Mouse (Mus musculus) midbrain, embryonic 14.5 days (tissue): Measurements from ENCODE around the gene Gm8994. TPM values are rescaled to one million over a fixed set of nuclear protein-coding genes. Genes with fewer than 3 reads are reported as not detected.
A peak's percentile ranks its signal among the peaks of the same experiment; 100 is the strongest.
"Not testable (repeated sequence)": the region's sequence is repeated elsewhere in the genome, so short reads cannot be mapped to it uniquely, and the experiment has no call there.

Experiments used
- ATAC-seq: fragments of 200-750 bp; cut with Nextera tagmentation; 2 replicates; pipeline ENCODE4 v1.8.0; 2017; ENCODE audit warnings: moderate number of reproducible peaks, moderate library complexity; ENCODE audit not compliant: low FRiP score, low TSS enrichment
- DNase-seq: peaks from one replicate; pipeline ENCODE4 v3.0.0-alpha.2; 2015
- H3K27ac ChIP-seq: fragments of 300-500 bp; sonication (generic); replicated peaks from 2 replicates; pipeline ENCODE4 v1.5.1; 2014; ENCODE audit warnings: mild to moderate bottlenecking, low read depth, low read length, moderate library complexity
- H3K27me3 ChIP-seq: fragments of 300-500 bp; sonication (generic); 2 replicates; pipeline ENCODE4 v1.6.1; 2014; ENCODE audit warnings: low read length, control low read depth, mixed read lengths; ENCODE audit not compliant: control insufficient read depth, insufficient read depth
- H3K36me3 ChIP-seq: fragments of 300-500 bp; sonication (generic); 2 replicates; pipeline ENCODE4 v1.6.1; 2014; ENCODE audit warnings: low read length, control low read depth; ENCODE audit not compliant: control insufficient read depth, insufficient read depth
- H3K4me1 ChIP-seq: fragments of 300-500 bp; sonication (generic); 2 replicates; pipeline ENCODE4 v1.6.1; 2014; ENCODE audit warnings: mild to moderate bottlenecking, antibody characterized with exemption, low read length, control low read depth; ENCODE audit not compliant: control insufficient read depth, insufficient read depth
- H3K4me2 ChIP-seq: fragments of 300-500 bp; sonication (generic); 2 replicates; pipeline ENCODE4 v1.6.1; 2014; ENCODE audit warnings: mild to moderate bottlenecking, low read length, moderate library complexity
- H3K4me3 ChIP-seq: fragments of 300-500 bp; sonication (generic); replicated peaks from 2 replicates; pipeline ENCODE4 v1.5.1; 2014; ENCODE audit warnings: low read depth, low read length
- H3K9ac ChIP-seq: fragments of 300-500 bp; sonication (generic); replicated peaks from 2 replicates; pipeline ENCODE4 v1.6.1; 2014; ENCODE audit warnings: mild to moderate bottlenecking, low read length, moderate library complexity
- H3K9me3 ChIP-seq: fragments of 300-500 bp; sonication (generic); 2 replicates; pipeline ENCODE4 v1.6.1; 2016; ENCODE audit warnings: low read length, control low read depth, mixed read lengths; ENCODE audit not compliant: control insufficient read depth
- WGBS: fragments of 180-500 bp; shearing (Covaris S2); extraction: QIAGEN DNeasy Blood & Tissue Kit; methylation state at CpG from one replicate; pipeline ENCODE4 v1.1.7; 2014; 5-methylcytosine and 5-hydroxymethylcytosine counted together
- polyA plus RNA-seq: library from polyadenylated mRNA; unstranded; fragments of >200 nt; fragmentation: Nextera tagmentation; extraction: Ambion mirVana; gene quantifications from 2 replicates; pipeline ENCODE4 v1.2.1, GENCODE M21; 2014

Gene Gm8994
- polyA plus RNA-seq: not detected in 2 replicates

DNA sequence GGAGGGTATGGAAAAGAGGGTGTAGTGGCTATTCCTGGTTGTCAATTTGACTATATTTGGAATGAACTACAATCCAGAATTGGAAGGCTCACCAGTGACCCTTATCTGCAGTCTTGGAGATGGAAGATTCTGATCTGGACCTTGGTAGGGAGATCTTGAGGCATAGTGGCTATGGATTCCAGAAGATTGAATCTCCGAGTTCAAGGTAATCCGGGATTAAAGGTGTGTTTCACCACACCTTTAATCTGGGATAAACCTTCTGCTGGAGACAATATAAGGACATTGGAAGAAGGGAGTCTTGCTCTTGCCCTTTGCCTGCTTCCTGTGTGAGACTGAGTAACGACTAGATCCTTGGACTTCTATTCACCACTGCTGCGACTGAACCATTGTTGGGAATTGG is at the start of gene Gm8994:
TSS of gene Gm8994 (plus strand) at position 301 of the 400 bp plus-strand sequence.
- H3K9ac ChIP-seq, DNase-seq, H3K4me1 ChIP-seq, H3K4me2 ChIP-seq, H3K9me3 ChIP-seq, H3K27ac ChIP-seq, H3K36me3 ChIP-seq, H3K4me3 ChIP-seq, ATAC-seq, H3K27me3 ChIP-seq: not testable (repeated sequence)
- WGBS: 94% methylated on average over 4 of the region's 4 CpGs

DNA sequence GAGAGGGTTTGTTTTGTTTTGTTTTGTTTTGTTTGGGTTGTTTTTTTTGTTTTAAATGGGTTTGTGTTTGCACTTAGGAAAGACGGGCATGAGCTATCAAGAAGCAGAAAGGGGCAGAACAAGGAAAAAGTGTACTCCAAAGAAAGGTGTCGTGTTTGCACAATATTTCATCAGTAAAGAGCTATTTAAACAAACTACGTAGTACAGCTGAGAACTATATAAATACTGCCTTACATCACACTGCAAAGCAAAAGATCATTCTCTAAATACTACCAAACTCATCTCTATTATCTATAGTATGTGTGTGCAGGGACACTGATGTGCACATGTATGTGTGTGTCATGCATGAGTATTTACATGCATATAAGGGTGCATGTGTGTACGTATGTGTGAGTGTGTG is 49.7 kb upstream of the Gm8994 start:
- H3K9ac ChIP-seq: no peak overlapping the region
- ATAC-seq: no peak
- no peak for DNase-seq
- no peaks in the 10 kb centered on the region for H3K36me3 ChIP-seq
- no peaks in the 10 kb centered on the region for H3K9me3 ChIP-seq
- no peaks in the 10 kb centered on the region for H3K4me1 ChIP-seq
- WGBS: 87% methylated on average over 4 of the region's 4 CpGs
- H3K27me3 ChIP-seq: no peaks in the 10 kb centered on the region
- no peak overlapping the region for H3K4me3 ChIP-seq
- no peak overlapping the region for H3K27ac ChIP-seq
- H3K4me2 ChIP-seq: no peak overlapping the region

DNA sequence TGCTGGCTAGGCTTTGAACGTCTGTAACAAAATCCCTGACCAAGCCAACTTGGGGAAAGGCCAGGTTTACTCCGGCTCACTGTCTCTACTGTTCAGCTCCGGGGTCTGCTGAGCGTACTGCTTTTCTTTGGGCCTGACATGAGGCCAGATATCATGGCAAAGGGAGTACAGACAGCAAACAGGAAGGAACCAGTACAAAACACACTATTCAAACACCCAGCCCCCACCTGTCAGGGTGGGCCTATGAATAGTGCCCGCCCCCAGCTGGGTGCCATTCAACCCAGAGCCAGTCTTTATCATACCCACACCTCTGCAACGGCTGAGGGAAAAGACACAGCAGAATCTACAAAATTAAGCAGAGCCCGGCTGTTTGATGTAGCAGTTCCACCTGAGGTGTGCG is 42.8 kb upstream of the Gm8994 start:
- Histone ChIP-seq H3K4me2 (no peak overlapping the region), H3K9me3 (no peaks in the 10 kb centered on the region), H3K27ac (no peak overlapping the region), H3K4me1 (no peaks in the 10 kb centered on the region), H3K9ac (no peak overlapping the region), H3K27me3 (no peaks in the 10 kb centered on the region), H3K36me3 (no peaks in the 10 kb centered on the region), H3K4me3 (no peak overlapping the region)
- 76% methylated on average over 8 of the region's 8 CpGs for WGBS
- DNase-seq: no peak
- no peak for ATAC-seq

DNA sequence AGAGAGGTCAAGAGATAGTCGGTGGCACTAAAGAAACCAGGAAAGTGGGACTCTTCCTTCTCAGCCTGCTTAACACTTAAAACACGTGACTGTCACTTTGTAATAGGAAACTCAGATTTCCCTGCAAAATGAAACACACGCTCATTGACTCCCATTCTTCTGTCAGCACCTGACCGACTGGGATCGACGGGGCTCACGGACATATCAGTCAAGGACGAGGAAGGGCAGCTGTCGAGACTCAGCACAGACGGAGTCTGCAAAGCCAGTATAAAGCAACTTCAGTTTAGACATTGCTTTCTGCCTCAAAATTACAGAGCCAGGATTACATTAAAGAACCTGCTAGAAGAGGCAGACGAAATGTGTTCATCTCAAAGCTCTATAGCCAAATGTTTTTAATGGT is 41.2 kb upstream of the Gm8994 start:
- Histone ChIP-seq H3K9ac (no peak overlapping the region), H3K4me3 (no peak overlapping the region), H3K4me1 (no peaks in the 10 kb centered on the region), H3K4me2 (no peak overlapping the region), H3K27me3 (no peaks in the 10 kb centered on the region), H3K27ac (no peak overlapping the region), H3K36me3 (no peaks in the 10 kb centered on the region), H3K9me3 (no peaks in the 10 kb centered on the region)
- 76% methylated on average over 11 of the region's 11 CpGs for WGBS
- ATAC-seq (no peak), DNase-seq (peak; percentile 18)

DNA sequence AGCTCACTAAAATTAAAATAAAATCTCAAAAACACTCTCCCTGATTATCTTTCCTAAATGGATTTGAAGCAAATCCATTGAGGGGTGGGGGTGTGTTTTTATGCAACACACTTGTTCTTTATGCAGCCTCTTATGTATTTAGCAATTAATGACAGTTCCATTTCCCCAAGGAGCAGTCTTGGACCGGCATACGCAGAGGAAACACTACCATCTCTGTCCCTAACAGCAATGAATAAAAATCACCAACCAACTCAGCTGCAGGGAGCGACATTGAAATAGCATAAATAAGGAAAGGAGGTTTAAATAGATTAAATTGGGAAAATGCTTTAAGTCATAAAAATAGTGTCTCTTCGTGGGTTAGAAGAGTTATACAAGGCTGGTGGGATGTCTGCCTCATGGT is 40.8 kb upstream of the Gm8994 start:
- ATAC-seq (no peak), DNase-seq (peak; percentile 49)
- H3K9ac ChIP-seq: no peak overlapping the region
- 50% methylated on average over 4 of the region's 4 CpGs for WGBS
- no peak overlapping the region for H3K4me3 ChIP-seq
- H3K36me3 ChIP-seq: no peaks in the 10 kb centered on the region
- H3K4me2 ChIP-seq: no peak overlapping the region
- H3K27me3 ChIP-seq: no peaks in the 10 kb centered on the region
- no peaks in the 10 kb centered on the region for H3K9me3 ChIP-seq
- no peaks in the 10 kb centered on the region for H3K4me1 ChIP-seq
- no peak overlapping the region for H3K27ac ChIP-seq

DNA sequence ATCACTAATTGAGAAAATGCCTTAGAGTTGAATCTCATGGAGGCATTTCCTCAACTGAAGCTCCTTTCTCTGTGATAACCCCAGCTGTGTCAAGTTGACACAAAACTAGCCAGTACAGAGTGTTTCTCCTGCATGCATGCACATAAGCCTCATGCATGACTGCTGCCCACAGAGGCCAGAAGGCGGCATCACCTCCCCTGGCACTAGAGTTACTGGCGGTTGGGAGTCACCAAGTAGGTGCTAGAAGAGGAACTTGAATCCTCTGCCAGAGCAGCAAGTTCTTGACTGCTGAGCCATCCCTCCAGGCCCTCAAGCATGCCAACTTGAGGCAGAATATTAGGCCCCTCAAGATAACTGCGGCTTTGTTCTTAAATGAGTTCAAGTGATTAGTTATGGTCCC is 35.9 kb upstream of the Gm8994 start:
- WGBS: 92% methylated on average over 3 of the region's 3 CpGs
- Histone ChIP-seq H3K9ac (no peak overlapping the region), H3K27me3 (no peaks in the 10 kb centered on the region), H3K4me2 (no peak overlapping the region), H3K36me3 (no peaks in the 10 kb centered on the region), H3K4me3 (no peak overlapping the region), H3K9me3 (no peaks in the 10 kb centered on the region), H3K4me1 (no peaks in the 10 kb centered on the region), H3K27ac (no peak overlapping the region)
- ATAC-seq (no peak), DNase-seq (no peak)

DNA sequence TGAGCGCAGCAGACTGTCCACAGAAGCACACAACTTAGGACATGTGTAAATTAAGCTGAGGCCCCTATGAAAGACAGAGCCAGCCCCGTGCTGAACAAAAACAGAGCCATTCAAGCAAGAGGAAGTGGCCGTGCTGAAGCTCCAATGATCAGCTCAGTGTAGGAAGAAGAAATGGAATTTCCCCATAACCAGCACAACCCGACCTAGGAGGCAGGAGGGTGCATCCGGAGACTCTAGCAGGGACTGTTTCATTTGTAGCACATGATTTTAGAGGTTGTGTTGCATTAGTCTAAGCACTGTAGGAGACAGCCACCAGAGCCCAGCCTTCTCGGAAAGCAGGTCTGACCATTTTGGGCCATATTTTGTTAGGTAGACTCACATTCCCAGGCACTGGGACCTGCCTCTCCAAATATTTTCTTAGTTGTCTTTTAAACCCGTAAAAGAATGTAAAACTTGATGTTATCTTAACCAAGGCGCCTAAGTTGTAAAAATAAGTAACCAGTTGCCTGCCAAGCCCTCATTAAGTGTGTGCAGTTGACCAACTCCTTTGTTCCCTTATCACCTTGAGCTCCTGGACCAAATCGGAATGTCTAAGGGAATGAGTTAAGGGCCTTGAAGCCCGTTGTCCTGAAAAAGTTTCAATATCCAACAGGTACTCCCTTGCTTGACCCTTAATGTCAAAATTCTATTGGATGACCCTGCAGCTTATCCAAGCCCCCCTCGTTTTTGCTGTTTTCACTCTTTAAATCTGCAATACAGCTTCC is 35.2 kb upstream of the Gm8994 start:
- H3K9ac ChIP-seq: no peak overlapping the region
- H3K9me3 ChIP-seq: no peaks in the 10 kb centered on the region
- H3K4me2 ChIP-seq: no peak overlapping the region
- no peaks in the 10 kb centered on the region for H3K36me3 ChIP-seq
- no peak overlapping the region for H3K27ac ChIP-seq
- DNase-seq: no peak
- WGBS: 86% methylated on average over 11 of the region's 11 CpGs
- H3K27me3 ChIP-seq: no peaks in the 10 kb centered on the region
- no peaks in the 10 kb centered on the region for H3K4me1 ChIP-seq
- H3K4me3 ChIP-seq: no peak overlapping the region
- no peak for ATAC-seq

DNA sequence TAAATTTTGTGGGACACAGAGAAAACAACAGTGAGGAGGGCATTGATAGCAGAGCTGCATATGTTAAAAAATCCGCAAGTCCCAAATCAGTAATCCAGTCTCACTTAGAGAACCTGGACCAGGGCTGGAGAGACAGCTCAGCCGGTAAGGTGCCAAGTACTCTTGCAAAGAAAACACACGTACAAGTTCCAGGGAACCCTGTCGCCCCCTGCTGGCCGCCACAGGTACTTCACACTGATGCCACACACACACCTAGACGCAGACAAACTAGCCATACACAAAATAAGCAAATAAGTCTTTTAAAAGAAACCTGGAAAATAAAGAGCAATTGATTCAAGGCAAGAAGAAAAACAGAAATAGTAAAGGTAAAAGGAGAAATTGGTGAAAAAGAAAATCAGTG is 33.6 kb upstream of the Gm8994 start:
- H3K27me3 ChIP-seq: no peaks in the 10 kb centered on the region
- H3K4me2 ChIP-seq: no peak overlapping the region
- DNase-seq (no peak), ATAC-seq (no peak)
- no peak overlapping the region for H3K9ac ChIP-seq
- H3K36me3 ChIP-seq: no peaks in the 10 kb centered on the region
- no peak overlapping the region for H3K27ac ChIP-seq
- H3K4me1 ChIP-seq: no peaks in the 10 kb centered on the region
- H3K4me3 ChIP-seq: no peak overlapping the region
- H3K9me3 ChIP-seq: no peaks in the 10 kb centered on the region
- 89% methylated on average over 6 of the region's 6 CpGs for WGBS

DNA sequence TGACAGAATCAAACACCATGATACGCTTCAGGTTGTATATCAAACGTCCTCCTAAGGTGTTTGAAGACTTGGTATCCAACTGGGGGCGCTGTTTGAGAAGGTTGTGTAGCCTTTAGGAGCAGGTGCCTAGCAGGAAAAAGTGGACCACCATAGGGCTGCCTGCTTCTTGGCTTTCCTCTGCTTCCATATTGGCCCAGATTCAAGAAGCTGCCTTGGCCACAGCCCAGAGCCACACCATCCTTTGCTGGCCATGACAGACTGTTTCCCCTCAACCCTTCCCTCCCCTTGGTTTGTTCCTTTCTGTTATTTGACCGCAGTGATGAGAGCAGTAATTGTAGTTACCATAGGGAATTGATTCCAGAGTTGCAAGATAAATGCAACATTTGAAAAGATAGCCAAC is 31.5 kb upstream of the Gm8994 start:
- ATAC-seq (no peak), DNase-seq (peak; percentile 26)
- Histone ChIP-seq H3K4me2 (no peak overlapping the region), H3K27ac (no peak overlapping the region), H3K4me1 (no peaks in the 10 kb centered on the region), H3K27me3 (no peaks in the 10 kb centered on the region), H3K4me3 (no peak overlapping the region), H3K9me3 (no peaks in the 10 kb centered on the region), H3K9ac (no peak overlapping the region), H3K36me3 (no peaks in the 10 kb centered on the region)
- 81% methylated on average over 4 of the region's 4 CpGs for WGBS
